Mouse (Mus musculus): ENCODE measurements around the gene Tas1r3.

- TF ChIP-seq EP300 (IDR thresholded peaks at IDR 0.05; ENCODE audit: insufficient read depth, low read depth, low read length) (0 out of 2 replicates have a peak, but pooled peaks have one; percentile 33), POLR2A (IDR thresholded peaks at IDR 0.05; ENCODE audit: insufficient read depth, low read depth, low read length) (peak; percentile 95)
Observed at GRCm38 (mm10) chr4:155846871-155847578, 16.1 kb downstream of the Tas1r3 start, which contains the start of gene Dvl1.
